In genomic region chr3:67959672-67960071, GRCm38 (mm10) we compare ENCODE assay signal across 14 mouse cellular contexts.
A peak's percentile ranks its signal among the peaks of the same experiment; 100 is the strongest.
DNase-seq lines count a peak whose midpoint lies in the region; ATAC-seq and TF ChIP-seq lines count a peak whose summit lies in the region.
"Had no signal": no experiment of that assay in that cellular context is flagged by ENCODE, and none has a peak within 500 bp of the region (broad histone marks: within the 10 kb centered on the region; RNA-seq: fewer than 3 reads in every experiment).

No protein-coding gene starts in this region.

- H3K9me3 ChIP-seq in hindbrain, embryonic 15.5 days, result no peaks in the 10 kb centered on the region
- no peaks in the 10 kb centered on the region for H3K9me3 ChIP-seq in midbrain, embryonic 15.5 days

- peaks cover 14% of the 10 kb centered on the region for H3K4me1 ChIP-seq in hindbrain, embryonic 15.5 days (replicated peaks)
- peaks cover 26% of the 10 kb centered on the region for H3K4me1 ChIP-seq in midbrain, embryonic 15.5 days
- no peaks in the 10 kb centered on the region for H3K4me1 ChIP-seq in cerebellum, adult 2 months (ENCODE audit: control insufficient read depth, insufficient read depth, low read length)

- H3K27ac ChIP-seq in hindbrain, embryonic 15.5 days (replicated peaks), result peak overlapping the region; percentile 50
- H3K27ac ChIP-seq in midbrain, embryonic 15.5 days, result peak overlapping the region; percentile 54
- H3K27ac ChIP-seq in cerebellum, adult 2 months (ENCODE audit: insufficient read depth, low read length), result no peak overlapping the region
- H3K27ac ChIP-seq: heart, adult 2 months had no signal

- no peaks in the 10 kb centered on the region for H3K27me3 ChIP-seq in hindbrain, embryonic 15.5 days
- no peaks in the 10 kb centered on the region for H3K27me3 ChIP-seq in midbrain, embryonic 15.5 days (replicated peaks)
- H3K27me3 ChIP-seq in cerebellum, adult 2 months (ENCODE audit: control insufficient read depth, insufficient read depth, low read length), result no peaks in the 10 kb centered on the region

- DNase-seq in retina, embryonic 14.5 days (ENCODE audit: low spot score), result peak; percentile 6
- DNase-seq in retina, postnatal 1 day, result no peak
- DNase-seq in cerebellum, adult 2 months, result no peak
- no peak for DNase-seq in thymus, adult 18-20 months
- DNase-seq in gastrocnemius, adult 8-10 months (ENCODE audit: low spot score in 2 of 2), result no peak
- DNase-seq: gastrocnemius, postnatal 14 days; heart, adult 2 months; kidney, adult 8-10 months; kidney, postnatal 25 days; layer of hippocampus, postnatal 36 days; left cerebral cortex, postnatal 4 days; lung, adult 18-20 months had no signal

- H3K4me2 ChIP-seq in hindbrain, embryonic 15.5 days, result peak overlapping the region; percentile 16; the same call in 1 of the 2 replicates
- peak overlapping the region; percentile 5; the same call in 1 of the 2 replicates for H3K4me2 ChIP-seq in midbrain, embryonic 15.5 days

- TF ChIP-seq CTCF in cerebellum, adult 2 months (IDR thresholded peaks at IDR 0.05; ENCODE audit: borderline replicate concordance, insufficient read depth, low read depth, low read length), result no peak

- no peak for TF ChIP-seq POLR2A in cerebellum, adult 2 months (IDR thresholded peaks at IDR 0.05; ENCODE audit: borderline replicate concordance, insufficient read depth, low read length)

- H3K4me3 ChIP-seq in hindbrain, embryonic 15.5 days, result no peak overlapping the region
- no peak overlapping the region for H3K4me3 ChIP-seq in midbrain, embryonic 15.5 days
- H3K4me3 ChIP-seq in cerebellum, adult 2 months (replicated peaks; ENCODE audit: insufficient read depth, low read depth, low read length), result no peak overlapping the region
- H3K4me3 ChIP-seq: heart, adult 2 months had no signal

- WGBS in hindbrain, embryonic 15.5 days, result 31% methylated on average over 7 of the region's 7 CpGs
- 10% methylated on average over 7 of the region's 7 CpGs for WGBS in midbrain, embryonic 15.5 days
- WGBS in cerebellum, adult 2 months, result 61% methylated on average over 7 of the region's 7 CpGs

- H3K9ac ChIP-seq in hindbrain, embryonic 15.5 days, result no peak overlapping the region
- no peak overlapping the region for H3K9ac ChIP-seq in midbrain, embryonic 15.5 days

- no peaks in the 10 kb centered on the region for H3K36me3 ChIP-seq in hindbrain, embryonic 15.5 days
- no peaks in the 10 kb centered on the region for H3K36me3 ChIP-seq in midbrain, embryonic 15.5 days (replicated peaks)

- peak; percentile 49; the same call in 1 of the 2 replicates for ATAC-seq in hindbrain, embryonic 15.5 days (ENCODE audit: low FRiP score, low read depth)
- peak; percentile 73 for ATAC-seq in midbrain, embryonic 15.5 days (replicated peaks)
